Mouse (Mus musculus) fat pad, adult 2 months (tissue): ENCODE measurements at regions not wholly inside any gene's neighbourhood (a gene's known extent, or its start where the extent isn't known, plus 50 kb on each side); places are given as distances from the start of the nearest gene placed in this dataset.

Experiments used
- DNase-seq: peaks from one replicate; pipeline ENCODE4 v3.0.0-alpha.2; 2011; ENCODE audit warnings: low read depth, low spot score; ENCODE audit errors: extremely low read depth

GRCm38 (mm10) chr9:33404691-33405090 is 768.7 kb downstream of the Ets1 start:
- no peak for DNase-seq

- no peak for DNase-seq
Observed at GRCm38 (mm10) chr9:33407517-33407916, 771.5 kb downstream of the Ets1 start.

- no peak for DNase-seq
Observed at GRCm38 (mm10) chr9:33423781-33424180, 787.8 kb downstream of the Ets1 start.

GRCm38 (mm10) chr9:33436459-33436858 is 800.4 kb downstream of the Ets1 start:
- DNase-seq, result no peak

GRCm38 (mm10) chr9:33442266-33442665 is 806.2 kb downstream of the Ets1 start:
- DNase-seq, result no peak

- no peak for DNase-seq
Observed at GRCm38 (mm10) chr9:33445902-33446301, 809.9 kb downstream of the Ets1 start.

DNA sequence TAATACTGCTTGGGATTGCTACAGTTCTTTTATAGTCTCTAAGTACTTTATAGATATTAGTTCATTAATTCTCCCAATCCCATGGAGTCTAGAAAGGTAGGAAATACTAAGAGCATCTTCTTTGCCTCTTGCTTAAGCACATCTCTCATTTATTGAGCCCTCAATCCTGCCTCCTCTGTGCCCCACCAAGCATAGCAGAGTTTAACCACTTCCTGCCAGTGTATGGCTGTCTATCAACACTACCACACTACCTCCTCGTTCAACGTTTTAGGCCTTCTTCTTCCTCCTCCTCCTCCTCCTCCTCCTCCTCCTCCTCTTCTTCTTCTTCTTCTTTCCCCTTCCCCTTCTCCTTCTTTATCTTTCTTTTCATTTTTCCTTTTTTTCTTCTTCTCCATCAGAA is 839.1 kb downstream of the Ets1 start:
- no peak for DNase-seq

DNA sequence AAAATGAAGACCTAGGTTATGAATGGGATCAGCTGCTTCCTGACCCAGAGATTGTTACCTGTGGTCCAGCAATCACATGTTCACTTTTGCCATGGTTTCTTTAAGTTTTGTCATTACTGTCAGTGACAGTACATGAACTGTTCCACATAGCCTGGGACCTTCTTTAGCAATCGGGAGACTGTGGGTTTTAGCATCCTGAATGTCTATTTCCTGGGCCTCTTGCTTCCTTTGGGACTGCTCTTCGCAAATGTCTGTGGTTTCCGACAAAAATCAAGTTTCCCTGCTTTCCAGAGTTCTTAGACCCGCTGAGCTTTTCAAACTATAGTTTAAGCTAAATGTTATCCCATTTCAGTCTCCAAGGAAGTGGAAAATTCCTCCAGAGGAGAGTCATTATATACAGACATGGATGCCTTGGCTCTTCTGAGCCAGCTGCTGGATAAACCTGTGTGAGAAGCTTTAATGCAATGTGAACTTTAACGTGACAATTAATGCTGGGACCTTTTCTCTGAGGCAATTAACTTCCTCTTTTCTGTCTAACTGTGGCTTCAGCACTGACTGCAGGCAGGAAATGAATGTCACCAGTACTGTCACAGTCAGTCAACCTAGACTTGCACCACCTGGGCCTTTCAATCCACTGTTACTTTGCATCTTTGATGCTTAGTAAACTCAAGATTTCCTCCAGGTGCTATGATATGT is 847.0 kb downstream of the Ets1 start:
- no peak for DNase-seq

DNA sequence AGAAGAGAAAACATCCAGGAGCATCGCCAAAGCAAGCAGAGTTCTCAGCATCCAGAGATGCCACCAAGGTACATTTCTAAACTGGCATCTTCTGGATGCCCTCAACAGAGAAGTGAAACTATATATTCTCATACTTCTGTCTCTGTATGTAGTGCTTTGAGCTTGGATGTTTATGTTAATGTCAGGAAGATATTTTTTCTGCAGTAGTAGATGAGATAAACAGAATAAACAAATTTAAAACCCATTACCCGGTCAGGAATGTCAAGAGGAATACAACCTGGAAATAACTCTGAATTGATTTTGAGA is 847.5 kb downstream of the Ets1 start:
- no peak for DNase-seq

DNA sequence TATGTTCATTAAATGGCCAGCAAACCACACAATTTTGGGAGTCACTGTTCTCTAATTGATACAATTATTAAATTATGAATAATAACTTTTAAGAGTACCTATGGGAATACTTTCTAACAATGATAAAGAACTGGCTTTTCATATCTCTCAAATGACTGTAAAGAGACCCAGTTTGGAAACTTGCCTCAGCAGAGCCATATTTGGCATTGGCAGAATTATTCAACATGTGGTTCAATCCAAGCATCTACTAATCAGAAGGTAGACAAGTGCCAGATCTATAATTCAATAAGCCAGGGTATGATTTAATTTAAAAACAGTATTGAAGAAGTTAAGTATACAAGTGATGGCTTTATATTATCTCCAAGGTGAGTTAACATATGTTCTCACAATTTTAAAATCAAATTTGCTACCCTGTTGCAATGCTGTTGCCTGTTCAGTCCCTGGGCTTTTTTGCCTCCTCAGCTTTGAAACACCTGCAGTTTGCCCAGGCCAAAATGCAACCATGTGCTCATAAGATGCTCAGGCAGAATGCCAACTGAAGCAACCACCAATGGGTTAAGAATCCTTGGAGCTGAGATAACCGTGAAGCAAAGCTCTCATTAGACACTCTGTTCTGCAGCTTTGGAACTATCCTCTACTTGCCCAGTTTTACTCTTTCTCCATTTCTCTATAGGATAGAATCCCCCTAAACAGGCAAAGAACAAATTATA is 897.2 kb downstream of the Ets1 start:
- DNase-seq, result no peak

GRCm38 (mm10) chr9:33543301-33543700 is 907.3 kb downstream of the Ets1 start:
- DNase-seq, result no peak

DNA sequence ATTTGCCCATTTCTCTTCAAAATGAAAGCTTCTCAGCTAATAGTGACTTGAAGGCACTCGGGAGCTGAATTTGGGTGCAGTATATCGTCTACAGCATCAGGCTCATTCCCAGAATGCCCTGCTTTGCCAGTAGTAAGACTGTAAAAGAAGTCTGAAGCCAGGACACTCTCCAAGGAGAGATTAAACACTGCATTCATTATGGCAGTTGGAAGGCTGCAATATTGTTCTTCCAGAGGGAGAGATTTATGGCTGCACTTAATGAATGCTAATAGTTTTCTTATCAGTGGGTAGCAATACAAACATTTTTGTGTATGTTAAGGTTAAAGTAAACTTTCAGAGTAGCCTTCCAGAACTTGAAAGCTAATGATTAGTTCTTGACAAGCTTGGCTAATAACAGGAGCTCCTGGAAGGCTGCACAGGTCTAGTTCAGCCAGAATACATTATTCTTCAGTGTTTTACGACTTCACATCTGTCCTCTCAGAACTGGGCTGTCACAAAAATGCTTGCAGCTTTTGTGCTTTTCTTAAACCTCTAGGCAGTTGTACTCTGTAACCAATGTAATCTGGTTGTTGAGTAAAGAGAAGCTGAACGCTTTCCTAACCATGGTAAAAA is 910.2 kb downstream of the Ets1 start:
- DNase-seq, result no peak

GRCm38 (mm10) chr9:33549395-33549794 is 913.4 kb downstream of the Ets1 start:
- DNase-seq, result no peak

GRCm38 (mm10) chr9:33571990-33572389 is 913.7 kb upstream of the Kirrel3 start:
- DNase-seq, result no peak

DNA sequence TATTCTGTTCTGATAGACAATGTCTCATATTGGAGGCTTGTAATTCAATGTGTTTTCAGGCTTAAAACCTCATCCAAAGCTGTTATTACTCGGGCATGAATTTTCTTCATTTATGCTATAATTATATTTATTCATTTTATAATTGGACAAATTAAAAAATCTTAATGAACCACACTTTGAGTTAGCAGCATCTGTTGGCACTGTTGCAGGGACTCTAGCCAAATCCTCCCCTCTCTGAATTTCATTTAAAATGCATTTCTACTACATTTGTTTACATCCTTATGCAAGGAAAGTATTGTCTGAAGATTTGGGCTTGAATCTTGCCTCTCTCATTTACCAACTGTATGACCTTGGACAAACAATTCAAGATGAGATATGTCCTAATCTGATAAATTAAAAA is 874.2 kb upstream of the Kirrel3 start:
- no peak for DNase-seq

GRCm38 (mm10) chr9:33624378-33624777 is 861.3 kb upstream of the Kirrel3 start:
- DNase-seq, result no peak

GRCm38 (mm10) chr9:33629731-33630473 is 855.8 kb upstream of the Kirrel3 start:
- DNase-seq, result no peak

GRCm38 (mm10) chr9:33662978-33663377 is 822.7 kb upstream of the Kirrel3 start:
- DNase-seq, result no peak

- DNase-seq, result no peak
Observed at GRCm38 (mm10) chr9:33681129-33681528, 804.6 kb upstream of the Kirrel3 start.

- no peak for DNase-seq
Observed at GRCm38 (mm10) chr9:33691731-33692130, 794.0 kb upstream of the Kirrel3 start.

DNA sequence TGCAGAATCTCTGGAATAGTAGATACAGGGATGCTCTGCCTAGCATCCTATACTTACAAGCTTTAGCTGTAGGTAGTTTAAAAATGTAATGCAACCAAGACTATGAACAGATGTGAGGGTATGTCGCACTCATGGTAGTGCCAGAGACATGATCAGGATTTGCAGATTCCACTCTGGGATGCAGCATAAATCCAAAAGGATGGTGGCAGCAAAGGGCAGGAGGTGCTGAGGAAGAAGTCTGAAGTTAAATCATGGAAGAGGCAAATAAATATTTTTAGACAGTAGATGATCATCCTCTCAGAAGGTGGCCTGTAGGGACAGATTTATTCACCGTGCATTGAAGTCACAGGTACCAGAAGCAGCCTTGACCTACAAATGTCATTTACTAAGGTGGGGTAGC is 768.1 kb upstream of the Kirrel3 start:
- no peak for DNase-seq

GRCm38 (mm10) chr9:33724811-33725210 is 760.9 kb upstream of the Kirrel3 start:
- no peak for DNase-seq
